Mouse (Mus musculus): ENCODE results near the gene Golph3l.

Golph3l gene

DNA sequence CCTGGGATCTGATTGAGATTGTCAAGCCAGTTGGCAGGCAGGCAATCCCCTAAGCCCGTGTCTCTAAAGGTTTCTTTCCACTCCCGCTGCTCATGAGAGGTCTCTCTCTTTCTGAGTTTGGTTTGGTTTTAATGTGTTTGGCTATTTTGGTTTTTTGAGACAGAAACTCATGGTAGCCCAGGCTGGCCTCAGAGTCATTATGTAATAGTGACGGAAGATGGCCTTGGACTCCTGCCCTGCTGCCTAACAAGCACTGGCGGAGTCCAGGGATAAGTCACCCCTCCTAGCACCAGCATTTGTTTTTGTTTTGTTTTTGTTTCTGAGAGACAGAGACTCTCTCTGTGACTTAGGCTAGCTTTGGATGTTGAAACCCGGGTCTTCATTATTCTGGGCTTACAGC, 66.7 kb downstream of the Golph3l start:
- in situ Hi-C loops (cut with MboI), result no loop called here

DNA sequence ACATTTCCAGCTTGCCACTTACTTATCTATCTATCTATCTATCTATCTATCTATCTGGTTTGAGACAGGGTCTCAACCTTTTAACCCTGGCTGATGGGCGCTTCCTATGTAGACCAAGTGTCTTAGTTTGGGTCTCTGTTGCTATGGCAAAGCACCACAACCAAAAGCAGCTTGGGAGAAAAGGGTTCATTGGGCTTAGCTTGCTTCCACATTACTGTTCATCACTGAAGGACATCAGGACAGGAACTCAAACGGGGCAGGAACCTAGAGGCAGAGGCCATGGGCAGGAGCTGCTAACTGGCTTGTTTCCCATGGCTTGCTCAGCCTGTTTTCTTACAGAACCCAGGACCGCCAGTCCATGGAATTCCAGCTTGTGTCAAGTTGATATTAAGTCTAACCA, 68.4 kb downstream of the Golph3l start:
- in situ Hi-C loops (cut with MboI), result no loop called here

DNA sequence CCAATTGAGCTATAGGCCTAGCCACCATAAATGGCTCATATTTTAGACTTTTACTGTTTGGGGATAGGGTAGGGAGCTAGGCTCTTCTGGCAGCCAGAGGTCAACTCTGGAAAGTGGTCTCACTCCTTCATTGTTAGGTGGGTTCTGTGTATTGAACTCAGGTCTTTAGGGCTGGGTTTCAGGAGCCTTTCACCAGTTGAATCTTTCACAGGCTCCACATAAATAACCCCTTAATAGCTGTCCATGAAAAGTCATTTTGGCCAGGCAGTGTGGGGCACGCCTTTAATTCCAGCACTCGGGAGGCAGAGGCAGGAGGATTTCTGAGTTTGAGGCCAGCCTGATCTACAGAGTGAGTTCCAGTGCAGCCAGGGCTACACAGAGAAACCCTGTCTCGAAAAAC, 69.0 kb downstream of the Golph3l start:
- in situ Hi-C loops (cut with MboI), result no loop called here

DNA sequence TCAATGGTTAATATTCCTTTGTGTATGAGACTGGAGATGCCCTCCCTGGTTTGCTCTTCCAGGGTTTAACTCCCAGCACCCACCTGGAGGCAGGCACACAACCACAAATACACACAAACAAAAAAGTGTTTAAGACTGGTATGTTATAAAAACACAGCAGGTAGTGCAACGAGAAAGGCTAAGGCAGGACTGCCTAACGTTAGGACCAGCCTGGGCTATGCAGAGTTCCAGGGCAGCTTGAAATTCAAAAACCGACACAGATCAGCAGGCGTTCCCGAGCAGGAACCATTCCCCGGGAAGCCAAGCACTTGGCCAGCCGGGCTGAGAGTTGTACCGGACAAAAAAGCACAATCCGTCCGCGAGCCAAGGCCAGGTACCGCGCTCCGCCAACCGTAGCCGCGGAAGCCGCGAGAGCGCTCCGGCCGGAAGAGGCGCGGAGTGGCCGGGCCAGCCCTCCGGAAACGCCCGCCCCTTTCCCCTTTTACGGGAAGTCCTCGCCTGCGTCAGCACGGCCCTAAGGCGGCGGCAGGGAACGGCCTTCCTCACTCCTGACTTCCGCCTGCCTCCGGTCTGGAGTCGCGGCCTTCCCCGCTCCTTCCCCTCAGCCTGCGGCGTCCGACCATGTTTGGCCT, 69.6 kb downstream of the Golph3l start, which contains the start of gene Mcl1:
Gene Mcl1, plus strand, starts transcription at position 553 of the 632 bp plus-strand sequence.
- in situ Hi-C loops (cut with MboI), result no loop called here

DNA sequence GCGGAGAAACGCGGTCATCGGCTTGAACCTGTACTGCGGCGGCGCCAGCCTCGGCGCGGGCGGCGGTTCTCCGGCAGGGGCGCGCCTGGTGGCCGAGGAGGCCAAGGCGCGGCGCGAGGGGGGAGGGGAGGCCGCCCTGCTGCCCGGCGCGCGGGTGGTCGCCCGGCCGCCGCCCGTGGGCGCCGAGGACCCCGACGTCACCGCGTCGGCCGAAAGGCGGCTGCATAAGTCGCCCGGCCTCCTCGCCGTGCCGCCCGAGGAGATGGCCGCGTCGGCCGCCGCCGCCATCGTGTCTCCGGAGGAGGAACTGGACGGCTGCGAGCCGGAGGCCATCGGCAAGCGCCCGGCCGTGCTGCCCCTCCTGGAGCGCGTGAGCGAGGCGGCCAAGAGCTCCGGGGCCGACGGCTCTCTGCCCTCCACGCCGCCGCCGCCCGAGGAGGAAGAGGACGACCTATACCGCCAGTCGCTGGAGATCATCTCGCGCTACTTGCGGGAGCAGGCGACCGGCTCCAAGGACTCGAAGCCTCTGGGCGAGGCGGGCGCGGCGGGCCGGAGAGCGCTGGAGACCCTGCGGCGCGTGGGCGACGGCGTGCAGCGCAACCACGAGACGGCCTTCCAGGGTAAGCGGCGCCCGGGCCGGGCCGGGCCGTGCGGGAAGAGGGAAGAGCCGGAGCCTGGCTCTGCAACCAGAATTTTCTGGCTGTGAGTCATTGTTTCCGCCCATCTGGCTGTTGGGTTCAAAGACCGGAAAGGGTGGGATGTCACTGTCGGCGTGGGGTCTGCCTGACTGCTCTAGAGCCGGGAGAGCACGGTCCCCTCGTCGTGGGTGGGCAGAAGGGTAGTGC, 70.4 kb downstream of the Golph3l start:
- in situ Hi-C loops (cut with MboI), result no loop called here

DNA sequence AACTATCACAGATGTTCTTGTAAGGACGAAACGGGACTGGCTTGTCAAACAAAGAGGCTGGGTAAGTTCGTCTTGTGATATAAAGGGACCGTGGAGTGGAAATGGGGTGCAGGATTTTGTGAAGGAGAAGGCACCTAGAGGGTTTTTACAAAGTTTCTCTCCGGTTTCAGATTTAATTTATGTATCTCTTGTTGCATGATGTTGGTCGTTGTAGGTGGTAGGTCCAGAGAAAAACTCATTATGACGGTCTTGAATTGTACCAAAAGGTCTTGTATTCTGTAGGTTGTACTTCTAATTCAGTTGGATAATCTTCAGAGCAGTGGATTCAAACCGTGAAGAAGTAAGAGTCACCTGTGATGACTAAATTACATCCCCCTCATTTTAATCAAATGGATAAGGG, 71.2 kb downstream of the Golph3l start:
- in situ Hi-C loops (cut with MboI), result no loop called here

DNA sequence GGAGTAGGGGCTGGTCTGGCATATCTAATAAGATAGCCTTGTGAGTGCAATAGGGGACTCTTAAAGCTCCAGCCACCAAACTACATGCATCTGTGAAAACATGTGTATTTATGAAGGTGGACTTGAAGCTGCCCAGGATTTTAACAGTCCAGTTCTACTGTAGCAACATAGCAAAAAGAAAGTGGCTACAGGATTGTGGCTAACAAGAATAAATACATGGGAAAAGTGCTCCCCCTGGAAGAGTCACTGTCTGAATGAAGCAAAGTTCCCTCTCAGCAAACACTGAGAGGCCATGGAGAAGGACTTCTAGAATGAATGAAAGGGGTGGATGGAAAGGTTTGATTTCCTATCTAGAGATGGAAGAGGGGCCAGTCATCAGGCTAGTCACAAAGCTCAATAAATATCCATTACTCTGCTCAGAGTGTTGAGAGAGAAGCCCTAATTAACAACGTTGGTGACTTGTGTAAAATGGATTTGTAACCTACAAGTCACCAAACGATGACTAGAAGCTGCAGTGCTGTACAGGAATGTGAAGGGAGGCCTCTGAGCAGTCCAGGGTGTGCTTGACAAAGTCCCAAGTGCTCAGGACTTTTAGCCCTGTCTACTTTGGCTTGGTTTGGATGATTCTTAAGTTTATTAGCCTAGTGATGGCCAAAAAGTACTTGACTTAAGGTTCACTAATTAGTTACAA, 72.2 kb downstream of the Golph3l start:
- in situ Hi-C loops (cut with MboI), result no loop called here

DNA sequence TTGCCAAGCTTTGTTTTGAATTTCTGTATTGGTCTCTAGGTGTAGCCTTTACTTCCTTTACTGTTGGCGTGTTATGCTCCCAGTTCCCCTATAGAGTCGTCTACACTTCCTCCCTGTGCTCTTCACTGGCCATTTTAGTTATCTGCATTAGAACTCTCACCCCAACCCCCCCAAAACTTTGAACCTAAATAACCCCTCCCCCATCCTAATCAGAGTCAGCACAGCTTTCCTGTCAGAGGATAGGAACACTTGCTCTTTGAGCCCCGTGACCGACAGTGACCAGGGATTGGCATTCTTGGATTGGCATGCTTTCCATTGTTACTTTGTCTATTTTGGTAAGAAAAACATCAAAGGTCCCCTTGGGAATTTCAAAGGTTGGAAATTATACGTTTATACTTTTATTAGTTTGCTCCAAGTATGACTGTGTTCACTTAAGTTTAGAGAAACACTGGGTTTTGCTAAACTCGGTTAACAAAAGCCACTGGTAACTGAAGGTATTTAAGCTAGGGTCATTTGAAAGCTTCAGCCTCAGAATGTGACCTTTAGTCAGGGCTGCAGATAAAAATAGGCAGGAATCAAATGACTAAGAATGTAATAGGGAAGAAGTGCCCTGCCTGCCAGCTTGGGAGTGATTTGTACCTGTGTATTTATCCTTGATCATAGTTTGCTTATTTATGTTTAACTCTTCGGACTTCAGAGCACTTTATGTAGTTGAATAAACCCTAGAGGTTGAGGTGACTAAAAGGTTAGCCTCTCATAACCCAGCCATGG, 73.4 kb downstream of the Golph3l start:
- in situ Hi-C loops (cut with MboI), result no loop called here

DNA sequence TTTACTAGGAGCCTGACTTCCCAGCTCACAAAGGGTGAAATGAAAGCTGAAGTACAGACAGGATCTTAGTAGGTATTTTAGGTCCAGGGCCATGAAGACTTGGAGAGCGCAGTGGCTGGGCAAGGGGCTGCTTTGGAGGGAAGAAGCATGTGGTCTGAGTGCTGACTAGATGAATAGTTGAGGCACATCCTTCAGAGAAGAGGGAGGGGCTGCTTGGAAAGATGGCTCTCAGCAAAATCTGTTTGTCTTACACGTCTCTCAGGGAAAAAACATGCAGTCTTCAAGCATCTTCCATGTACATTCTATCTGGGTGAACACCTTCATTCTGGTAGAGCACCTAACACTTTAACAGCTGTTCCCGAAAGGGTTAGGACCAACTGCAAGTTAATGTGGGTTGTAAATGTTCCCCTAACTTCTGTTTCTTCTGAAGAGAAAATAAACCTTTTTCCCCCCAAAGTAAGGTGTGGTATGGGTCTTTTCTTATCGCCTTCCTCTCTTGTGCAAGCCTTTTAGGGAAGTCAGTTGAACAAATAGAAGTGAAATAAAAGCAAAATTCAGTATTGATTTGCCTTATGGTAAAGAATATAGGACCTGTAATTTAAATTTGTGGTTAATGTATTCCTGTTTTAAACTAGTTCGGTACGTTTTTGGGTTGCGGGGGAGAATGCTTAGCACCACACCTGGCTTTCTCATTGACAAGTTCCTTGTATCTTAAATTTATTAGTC, 74.2 kb downstream of the Golph3l start:
- in situ Hi-C loops (cut with MboI), result no loop called here

DNA sequence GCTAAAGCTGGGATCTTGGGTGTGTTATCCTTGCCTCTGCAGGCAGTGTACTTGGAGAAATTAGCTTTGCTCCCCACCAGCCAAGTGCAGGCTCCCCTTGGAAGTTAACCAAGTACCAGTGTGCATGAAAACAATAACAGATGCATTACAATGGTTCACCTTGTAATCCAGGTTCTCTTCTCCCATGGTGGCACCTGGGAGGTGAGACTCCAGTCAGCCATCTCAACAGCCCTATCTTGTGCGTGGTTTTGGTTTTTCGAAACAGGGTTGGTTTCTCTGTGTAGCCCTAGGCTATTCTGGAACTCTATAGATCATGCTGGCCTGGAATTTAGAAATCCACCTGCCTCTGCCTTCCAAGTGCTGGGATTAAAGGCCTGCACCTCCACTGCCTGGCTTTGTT, 74.8 kb downstream of the Golph3l start:
- in situ Hi-C loops (cut with MboI), result no loop called here

DNA sequence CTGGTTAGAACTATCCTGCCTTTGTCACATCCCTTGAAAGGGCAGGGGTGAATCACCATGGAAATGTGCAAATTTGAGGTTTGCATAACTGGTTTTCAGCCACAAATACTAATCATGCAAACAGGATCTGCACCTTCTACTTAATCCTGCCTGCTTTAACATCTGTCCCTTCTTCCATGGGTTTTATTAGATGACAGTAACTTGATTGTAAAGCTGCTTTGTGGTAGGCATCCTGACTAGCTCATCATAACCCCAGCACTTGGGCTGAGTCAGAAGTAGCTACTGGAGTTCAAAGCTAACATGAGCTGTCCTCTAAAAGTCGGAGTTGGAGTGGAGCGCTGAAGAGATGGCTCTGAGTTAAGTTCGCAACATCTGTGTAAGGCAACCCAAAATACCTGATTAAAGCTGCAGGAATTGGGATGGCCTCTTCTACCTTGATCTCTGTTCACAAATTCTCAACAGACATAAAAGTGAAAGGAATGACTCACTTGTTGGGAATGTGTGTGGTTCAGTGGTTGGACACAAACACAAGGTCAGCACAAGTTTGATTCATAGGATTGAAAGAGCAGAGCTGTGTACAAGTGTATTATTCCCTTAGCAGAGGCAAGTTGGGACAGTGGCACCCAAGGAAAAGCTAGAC, 75.4 kb downstream of the Golph3l start:
- in situ Hi-C loops (cut with MboI), result no loop called here

DNA sequence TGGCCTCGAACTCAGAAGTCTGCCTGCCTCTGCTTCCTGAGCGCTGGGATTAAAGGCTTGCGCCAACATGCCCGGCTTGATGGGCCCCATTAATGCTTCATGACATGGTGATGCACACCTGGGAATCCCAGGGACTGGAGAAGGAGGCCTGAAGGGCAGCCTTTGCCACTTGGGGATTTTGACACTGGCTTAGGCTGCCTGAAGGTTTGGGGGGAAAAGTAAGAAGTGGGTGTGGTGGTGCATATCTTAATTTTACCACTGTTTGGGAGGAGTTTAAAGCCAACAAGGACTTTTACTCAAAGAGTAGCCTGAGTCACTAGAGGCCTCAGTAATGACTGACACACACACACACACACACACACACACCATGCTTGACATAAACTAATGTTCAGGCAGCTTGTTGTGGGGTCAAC, 76.2 kb downstream of the Golph3l start:
- in situ Hi-C loops (cut with MboI), result no loop called here

DNA sequence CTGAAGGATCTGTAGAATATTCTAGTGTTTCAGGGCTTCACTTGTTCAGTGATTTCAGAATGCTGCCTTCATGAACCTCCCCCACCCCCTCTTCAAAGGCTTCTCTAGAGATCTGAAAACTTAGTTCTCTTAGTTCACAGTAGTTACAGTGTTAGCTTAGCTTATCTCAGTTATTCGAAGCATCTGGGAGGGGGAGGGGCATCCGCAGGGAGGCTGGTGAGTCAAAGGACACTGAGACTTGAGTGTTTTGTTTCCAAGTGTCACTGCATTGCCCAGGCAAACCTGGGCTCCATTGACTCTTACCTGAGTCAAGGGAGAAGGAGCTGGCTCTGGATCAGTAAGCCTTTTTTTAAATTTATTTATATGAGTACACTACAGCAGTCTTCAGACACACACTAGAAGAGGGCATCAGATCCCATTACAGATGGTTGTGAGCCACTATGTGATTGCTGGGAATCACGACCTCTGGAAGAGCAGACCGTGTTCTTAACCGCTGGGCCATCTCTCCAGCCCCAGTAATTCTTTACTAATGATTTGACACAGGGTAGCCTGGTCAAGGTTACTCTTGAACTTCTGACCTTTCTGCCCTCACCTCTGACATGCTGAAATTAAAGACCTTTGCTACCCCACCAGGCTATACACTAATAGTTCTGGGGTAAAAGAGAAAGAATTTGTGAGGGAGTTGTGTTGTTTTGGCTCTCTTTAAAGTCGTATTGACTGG, 77.5 kb downstream of the Golph3l start:
- in situ Hi-C loops (cut with MboI), result no loop called here

DNA sequence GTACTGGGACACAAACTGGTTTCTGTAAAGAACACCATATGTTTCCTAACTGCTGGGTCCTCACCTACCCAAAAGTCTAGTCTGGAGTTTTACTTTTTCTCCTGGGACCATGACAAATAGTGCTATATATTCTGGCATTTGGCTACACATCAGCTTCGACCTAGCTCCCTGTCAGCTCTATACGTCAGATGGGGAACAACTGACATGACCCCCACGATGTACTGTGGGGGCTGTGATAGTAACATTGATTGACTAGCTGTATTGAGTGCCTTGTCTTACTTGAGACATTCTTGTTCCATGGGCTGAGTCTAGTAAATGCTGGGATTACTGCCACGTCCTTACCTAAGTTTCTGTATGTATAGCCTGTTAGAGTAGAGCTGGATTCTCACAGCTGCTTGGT, 78.8 kb downstream of the Golph3l start:
- in situ Hi-C loops (cut with MboI), result no loop called here

DNA sequence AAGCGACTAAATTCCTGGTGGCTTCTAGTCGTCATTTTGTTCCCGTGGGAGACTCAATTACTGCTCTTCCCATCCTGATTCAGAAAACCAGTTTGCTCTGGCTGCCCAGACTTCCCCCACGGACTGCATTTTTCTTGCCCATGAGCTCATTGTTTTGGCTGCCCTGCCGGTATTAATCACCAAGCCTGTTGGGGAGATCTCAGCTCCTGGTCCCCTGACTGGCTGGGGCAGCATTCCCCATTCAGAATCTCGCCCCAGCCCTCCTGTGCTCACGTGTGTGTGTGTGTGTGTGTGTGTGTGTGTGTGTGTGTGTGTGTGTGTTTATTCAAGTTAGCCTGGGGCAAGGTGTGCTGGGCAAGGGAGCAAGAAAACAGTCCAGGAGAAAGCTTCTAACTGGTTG, 79.3 kb downstream of the Golph3l start:
- in situ Hi-C loops (cut with MboI), result no loop called here

Measured in mature B cell (primary cell).